Mouse (Mus musculus) heart, postnatal 0 days (tissue): ENCODE data around the gene Xrcc5. TPM values are rescaled to one million over a fixed set of nuclear protein-coding genes. Genes with fewer than 3 reads are reported as not detected.

Source experiments
- ATAC-seq: fragments of 200-750 bp; cut with Nextera tagmentation; 2 replicates; pipeline ENCODE4 v1.8.0; 2017; ENCODE audit warnings: low read depth, moderate number of reproducible peaks, moderate library complexity; ENCODE audit not compliant: insufficient read depth
- DNase-seq: peaks from one replicate; pipeline ENCODE4 v3.0.0-alpha.2; 2016; ENCODE audit warnings: low spot score
- H3K27ac ChIP-seq: fragments of 300-500 bp; sonication (generic); 2 replicates; pipeline ENCODE4 v1.5.1; 2014; ENCODE audit warnings: low read depth, mild to moderate bottlenecking
- H3K27me3 ChIP-seq: fragments of 300-500 bp; sonication (generic); 2 replicates; pipeline ENCODE4 v1.6.1; 2014; ENCODE audit warnings: low read length, mixed read lengths; ENCODE audit not compliant: control insufficient read depth, insufficient read depth
- H3K36me3 ChIP-seq: fragments of 300-500 bp; sonication (generic); replicated peaks from 2 replicates; pipeline ENCODE4 v1.6.1; 2014; ENCODE audit warnings: low read length, mixed read lengths; ENCODE audit not compliant: control insufficient read depth, insufficient read depth
- H3K4me1 ChIP-seq: fragments of 300-500 bp; sonication (generic); 2 replicates; pipeline ENCODE4 v1.6.1; 2014; ENCODE audit warnings: antibody characterized with exemption; ENCODE audit not compliant: control insufficient read depth, insufficient read depth
- H3K4me2 ChIP-seq: fragments of 300-500 bp; sonication (generic); 2 replicates; pipeline ENCODE4 v1.6.1; 2014; ENCODE audit warnings: low read depth, mild to moderate bottlenecking, low read length, moderate library complexity
- H3K4me3 ChIP-seq: fragments of 300-500 bp; sonication (generic); 2 replicates; pipeline ENCODE4 v1.5.1; 2014; ENCODE audit warnings: low read depth, low read length
- H3K9ac ChIP-seq: fragments of 300-500 bp; sonication (generic); replicated peaks from 2 replicates; pipeline ENCODE4 v1.6.1; 2014; ENCODE audit warnings: low read depth, low read length, mixed read lengths
- H3K9me3 ChIP-seq: fragments of 300-500 bp; sonication (generic); replicated peaks from 2 replicates; pipeline ENCODE4 v1.6.1; 2016; ENCODE audit warnings: low read length; ENCODE audit not compliant: control insufficient read depth
- CTCF ChIP-seq: IDR thresholded peaks from 2 replicates; pipeline ENCODE4 v1.5.1; 2016; ENCODE audit warnings: antibody characterized with exemption, control low read depth, low read depth
- EP300 ChIP-seq: IDR thresholded peaks from 2 replicates; pipeline ENCODE4 v1.6.1; 2016; ENCODE audit warnings: antibody characterized with exemption, low read depth
- WGBS: fragments of 180-500 bp; shearing (Covaris S2); extraction: QIAGEN DNeasy Blood & Tissue Kit; methylation state at CpG from one replicate; pipeline ENCODE4 v1.1.7; 2014; 5-methylcytosine and 5-hydroxymethylcytosine counted together
- polyA plus RNA-seq: library from polyadenylated mRNA; unstranded; fragments of >200 nt; fragmentation: Nextera tagmentation; extraction: Ambion mirVana; gene quantifications from 2 replicates; pipeline ENCODE4 v1.2.1, GENCODE M21; 2015
- total RNA-seq: library from RNA; depleted of rRNA; stranded (reverse); fragments of >200 nt; gene quantifications from 2 replicates; pipeline ENCODE4 v1.2.3, GENCODE M21; 2014; ENCODE audit warnings: low replicate concordance

The Xrcc5 gene
- total and polyA plus RNA-seq, 2 experiments from 2014 or later, result 13.9 to 14.5 TPM

- H3K4me2 ChIP-seq, result no peak overlapping the region
- H3K4me1 ChIP-seq, result no peaks in the 10 kb centered on the region
- H3K9me3 ChIP-seq, result no peaks in the 10 kb centered on the region
- TF ChIP-seq CTCF (no peak), EP300 (no peak)
- no peak for ATAC-seq
- no peak for DNase-seq
- no peaks in the 10 kb centered on the region for H3K27me3 ChIP-seq
- H3K4me3 ChIP-seq, result no peak overlapping the region
- H3K27ac ChIP-seq, result no peak overlapping the region
- H3K9ac ChIP-seq, result no peak overlapping the region
- no peaks in the 10 kb centered on the region for H3K36me3 ChIP-seq
- WGBS, result 89% methylated on average over 4 of the region's 4 CpGs
Observed at GRCm38 (mm10) chr1:72374049-72374448, 66.8 kb downstream of the Xrcc5 start.

GRCm38 (mm10) chr1:72378151-72378550 is 70.9 kb downstream of the Xrcc5 start:
- TF ChIP-seq CTCF, result no peak
- no peak for TF ChIP-seq EP300
- Histone ChIP-seq H3K27ac (no peak overlapping the region), H3K36me3 (0 out of 2 replicates have a peak, but pooled peaks cover 4% of the 10 kb centered on the region), H3K4me1 (no peaks in the 10 kb centered on the region), H3K4me2 (no peak overlapping the region), H3K9ac (no peak overlapping the region), H3K4me3 (no peak overlapping the region), H3K9me3 (no peaks in the 10 kb centered on the region), H3K27me3 (no peaks in the 10 kb centered on the region)
- ATAC-seq, result no peak
- DNase-seq, result no peak
- 59% methylated on average over 4 of the region's 4 CpGs for WGBS

- no peaks in the 10 kb centered on the region for H3K4me1 ChIP-seq
- WGBS, result 91% methylated on average over 11 of the region's 11 CpGs
- H3K4me2 ChIP-seq, result no peak overlapping the region
- no peaks in the 10 kb centered on the region for H3K9me3 ChIP-seq
- 0 out of 2 replicates have a peak, but pooled peaks cover 4% of the 10 kb centered on the region for H3K36me3 ChIP-seq
- no peaks in the 10 kb centered on the region for H3K27me3 ChIP-seq
- H3K27ac ChIP-seq, result no peak overlapping the region
- TF ChIP-seq CTCF (no peak), EP300 (no peak)
- no peak overlapping the region for H3K4me3 ChIP-seq
- ATAC-seq (no peak), DNase-seq (no peak)
- no peak overlapping the region for H3K9ac ChIP-seq
Observed at GRCm38 (mm10) chr1:72379752-72380353, 72.6 kb downstream of the Xrcc5 start.

- no peaks in the 10 kb centered on the region for H3K27me3 ChIP-seq
- no peak for DNase-seq
- no peak overlapping the region for H3K9ac ChIP-seq
- no peak overlapping the region for H3K4me3 ChIP-seq
- TF ChIP-seq EP300 (no peak), CTCF (no peak)
- no peak overlapping the region for H3K4me2 ChIP-seq
- H3K9me3 ChIP-seq, result no peaks in the 10 kb centered on the region
- no peaks in the 10 kb centered on the region for H3K4me1 ChIP-seq
- WGBS, result 99% methylated on average over 3 of the region's 3 CpGs
- 0 out of 2 replicates have a peak, but pooled peaks cover 4% of the 10 kb centered on the region for H3K36me3 ChIP-seq
- H3K27ac ChIP-seq, result no peak overlapping the region
- no peak for ATAC-seq
Observed at GRCm38 (mm10) chr1:72380544-72380943, 73.3 kb downstream of the Xrcc5 start.

GRCm38 (mm10) chr1:72383056-72383455 is 75.8 kb downstream of the Xrcc5 start:
- TF ChIP-seq EP300, result no peak
- TF ChIP-seq CTCF, result no peak
- Histone ChIP-seq H3K4me3 (no peak overlapping the region), H3K9me3 (no peaks in the 10 kb centered on the region), H3K36me3 (0 out of 2 replicates have a peak, but pooled peaks cover 4% of the 10 kb centered on the region), H3K27ac (no peak overlapping the region), H3K27me3 (no peaks in the 10 kb centered on the region), H3K4me1 (no peaks in the 10 kb centered on the region), H3K9ac (no peak overlapping the region), H3K4me2 (no peak overlapping the region)
- DNase-seq (no peak), ATAC-seq (no peak)
- 87% methylated on average over 7 of the region's 7 CpGs for WGBS

GRCm38 (mm10) chr1:72383651-72384050 is 76.4 kb downstream of the Xrcc5 start:
- Histone ChIP-seq H3K27ac (no peak overlapping the region), H3K9me3 (no peaks in the 10 kb centered on the region), H3K27me3 (no peaks in the 10 kb centered on the region), H3K4me3 (no peak overlapping the region), H3K36me3 (0 out of 2 replicates have a peak, but pooled peaks cover 4% of the 10 kb centered on the region), H3K9ac (no peak overlapping the region), H3K4me2 (no peak overlapping the region), H3K4me1 (no peaks in the 10 kb centered on the region)
- DNase-seq, result no peak
- TF ChIP-seq CTCF, result no peak
- TF ChIP-seq EP300, result no peak
- no peak for ATAC-seq
- 72% methylated on average over 5 of the region's 5 CpGs for WGBS
